Mouse (Mus musculus): ENCODE data around the gene H2al1m. TPM values are rescaled to one million over a fixed set of nuclear protein-coding genes. Genes with fewer than 3 reads are reported as not detected.

The H2al1m gene
- polyA plus RNA-seq (2017; shearing (Covaris generic)): not detected

DNA sequence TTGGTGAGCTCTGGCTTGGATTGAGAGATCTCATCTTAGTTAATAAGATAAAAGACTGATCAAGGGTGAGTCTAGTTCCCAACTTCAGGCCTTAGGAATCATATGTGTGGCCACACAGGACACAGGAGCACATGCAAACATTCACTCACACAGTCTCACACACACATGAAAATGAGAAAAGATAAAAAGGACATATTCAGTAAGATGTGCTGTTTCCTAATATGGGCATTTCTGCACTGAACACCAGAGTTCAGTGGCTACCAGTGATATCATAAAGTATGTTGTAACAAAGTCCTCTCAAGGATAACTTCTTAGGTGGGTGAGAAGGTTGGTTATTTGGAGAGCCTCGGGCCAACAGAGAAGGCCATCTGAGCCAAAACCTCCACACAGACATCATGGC is at the start of gene H2al1m:
TSS of gene H2al1m (plus strand) at position 301 of the 400 bp plus-strand sequence.

DNA sequence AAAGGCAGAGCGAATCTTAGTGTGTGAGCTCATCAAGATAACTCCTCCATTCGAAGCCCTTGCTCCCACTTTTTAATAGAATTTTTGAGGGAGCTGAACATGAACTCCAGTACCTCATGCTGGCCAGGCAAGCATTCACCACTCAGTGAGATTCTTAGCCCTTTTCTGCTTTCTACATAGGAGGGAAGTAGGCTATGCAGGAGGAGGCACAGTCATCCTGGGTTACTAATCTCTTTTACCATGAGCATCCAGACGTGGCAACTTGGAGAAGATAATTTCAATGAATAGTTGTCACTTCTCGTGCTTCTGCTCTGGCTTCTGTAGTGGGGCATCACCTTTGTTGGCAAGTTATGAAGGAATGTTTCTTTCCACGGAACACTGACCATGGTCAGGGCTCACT is 26.8 kb upstream of the H2al1m start, which contains the start of gene Gm14862:
TSS of gene Gm14862 (minus strand) at position 134 of the 400 bp plus-strand sequence.

DNA sequence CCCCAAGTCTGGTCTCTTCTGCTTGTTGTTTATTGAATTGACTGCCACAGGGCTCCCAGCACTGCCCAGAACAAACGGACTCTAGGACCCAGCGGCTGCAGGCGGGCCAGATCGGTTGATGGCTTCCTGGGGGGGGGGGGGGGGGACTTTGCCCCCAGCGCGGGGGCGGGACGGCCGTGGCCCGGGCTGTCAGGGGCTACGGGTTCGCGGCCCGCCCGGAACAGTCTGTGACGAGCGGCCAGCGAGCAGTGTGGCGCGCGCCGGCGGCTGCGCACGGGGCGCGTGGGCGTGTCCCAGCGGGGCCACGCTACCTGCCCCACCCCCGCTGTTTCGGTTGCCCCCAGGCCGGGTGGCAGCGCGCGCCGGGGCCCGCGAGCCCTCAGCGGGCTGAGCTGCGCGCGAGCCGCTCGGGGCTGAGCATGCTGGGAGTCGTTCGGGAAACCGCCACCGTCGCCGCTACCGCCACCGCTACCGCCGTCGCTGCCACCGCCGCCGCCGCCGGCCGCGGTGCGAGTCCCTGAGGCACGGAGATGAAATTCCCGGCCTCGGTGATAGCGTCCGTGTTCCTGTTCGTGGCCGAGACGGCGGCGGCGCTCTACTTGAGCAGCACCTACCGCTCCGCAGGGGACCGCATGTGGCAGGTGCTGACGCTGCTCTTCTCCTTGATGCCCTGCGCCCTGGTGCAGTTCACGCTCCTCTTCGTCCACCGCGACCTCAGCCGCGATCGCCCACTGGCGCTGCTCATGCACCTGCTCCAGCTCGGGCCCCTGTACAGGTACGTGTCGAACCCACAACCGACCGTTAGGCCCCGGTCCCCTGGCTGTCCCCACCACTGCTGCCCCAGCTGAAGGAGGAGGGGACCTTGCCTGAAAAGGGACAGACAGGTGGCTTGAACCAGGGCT is 10.9 kb upstream of the H2al1m start, which contains the start of gene Xk:
TSS of gene Xk (plus strand) at position 297 of the 902 bp plus-strand sequence.

Other genes with a start within 250 kb of the H2al1m start
- not detected for gene Fthl17f, start 220.7 kb upstream of the H2al1m start, polyA plus RNA-seq (2017; shearing (Covaris generic))
- gene 4930402K13Rik, start 179.2 kb upstream of the H2al1m start, polyA plus RNA-seq (2017; shearing (Covaris generic)): not detected
- 0.33 TPM for gene Lancl3, start 83.9 kb upstream of the H2al1m start, polyA plus RNA-seq (2017; shearing (Covaris generic))
- gene Gm14862, start 26.9 kb upstream of the H2al1m start, polyA plus RNA-seq (2017; shearing (Covaris generic)): not detected
- 0.67 TPM for gene Xk, start 11.0 kb upstream of the H2al1m start, polyA plus RNA-seq (2017; shearing (Covaris generic))
- gene H2al1k, start 66.9 kb downstream of the H2al1m start, polyA plus RNA-seq (2017; shearing (Covaris generic)): not detected
- 46.2 TPM for gene Cybb, start 204.0 kb downstream of the H2al1m start, polyA plus RNA-seq (2017; shearing (Covaris generic))